Mouse (Mus musculus) neural tube, embryonic 10.5 days (tissue): ENCODE data around the gene Clpb.

ENCODE experiments used
- DNase-seq: peaks from one replicate; pipeline ENCODE4 v3.0.0-alpha.2; 2017; ENCODE audit warnings: low spot score; ENCODE audit errors: extremely low spot score

Gene Clpb

GRCm38 (mm10) chr7:101676033-101676761 lies 12.8 kb downstream of the Clpb start:
- no peak for DNase-seq

DNA sequence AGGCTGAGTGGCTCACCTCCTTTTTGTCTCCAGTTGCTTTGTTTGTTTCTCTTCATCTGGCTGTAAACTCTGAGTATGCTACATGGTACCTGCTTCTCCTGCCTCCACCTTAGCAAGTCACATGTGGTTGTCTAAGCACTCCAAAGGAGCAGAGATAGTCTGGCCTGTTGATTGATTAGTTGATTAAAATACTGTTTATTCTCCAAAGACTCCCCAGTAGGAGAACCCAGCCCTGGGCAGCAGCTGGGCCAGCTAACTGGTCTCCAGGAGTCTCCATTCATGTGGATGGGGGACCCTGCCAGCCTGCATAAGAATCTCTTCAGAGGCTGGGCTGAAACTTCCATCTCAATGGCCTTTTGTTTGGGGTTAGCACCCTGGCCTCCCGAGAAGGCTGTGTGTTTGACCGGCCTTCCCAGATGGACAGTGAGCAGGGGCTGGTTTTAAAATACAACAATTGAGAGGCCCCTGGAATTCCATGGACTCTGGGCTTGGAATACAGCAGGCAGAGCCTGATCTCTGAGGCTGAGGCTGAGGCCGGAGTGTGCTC lies 13.4 kb downstream of the Clpb start:
- DNase-seq = peak; percentile 42

- peak; percentile 69 for DNase-seq
These were observed 16.2 kb downstream of the Clpb start for GRCm38 (mm10) chr7:101679591-101679990.

GRCm38 (mm10) chr7:101680961-101681360 lies 17.5 kb downstream of the Clpb start:
- no peak for DNase-seq

DNA sequence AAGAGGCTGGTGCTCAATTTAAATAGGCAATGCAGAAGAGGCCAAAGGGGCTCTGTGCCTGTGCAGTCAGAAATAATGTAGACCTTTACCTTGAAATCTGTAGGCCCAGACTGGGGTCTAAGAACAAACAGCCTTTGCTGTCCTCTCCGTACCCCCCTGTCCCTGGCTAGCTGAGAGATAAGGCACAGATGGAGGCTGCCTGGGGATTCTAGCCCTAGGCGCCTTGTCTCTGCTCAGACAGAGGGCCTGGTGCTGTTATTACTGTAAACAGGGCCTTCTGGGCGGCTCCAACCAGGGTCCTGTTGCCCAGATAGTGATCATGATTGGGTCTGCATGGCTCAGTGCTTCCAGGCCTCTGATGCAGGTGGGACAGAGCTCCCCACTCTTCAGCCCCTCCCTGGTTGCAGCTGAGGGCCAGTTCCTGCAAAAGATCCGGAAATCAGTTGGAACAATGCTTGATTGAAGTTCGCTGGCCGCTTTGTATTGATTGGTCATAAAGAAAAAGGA lies 18.2 kb downstream of the Clpb start:
- no peak for DNase-seq

GRCm38 (mm10) chr7:101682886-101683285 lies 19.5 kb downstream of the Clpb start:
- DNase-seq = no peak

DNA sequence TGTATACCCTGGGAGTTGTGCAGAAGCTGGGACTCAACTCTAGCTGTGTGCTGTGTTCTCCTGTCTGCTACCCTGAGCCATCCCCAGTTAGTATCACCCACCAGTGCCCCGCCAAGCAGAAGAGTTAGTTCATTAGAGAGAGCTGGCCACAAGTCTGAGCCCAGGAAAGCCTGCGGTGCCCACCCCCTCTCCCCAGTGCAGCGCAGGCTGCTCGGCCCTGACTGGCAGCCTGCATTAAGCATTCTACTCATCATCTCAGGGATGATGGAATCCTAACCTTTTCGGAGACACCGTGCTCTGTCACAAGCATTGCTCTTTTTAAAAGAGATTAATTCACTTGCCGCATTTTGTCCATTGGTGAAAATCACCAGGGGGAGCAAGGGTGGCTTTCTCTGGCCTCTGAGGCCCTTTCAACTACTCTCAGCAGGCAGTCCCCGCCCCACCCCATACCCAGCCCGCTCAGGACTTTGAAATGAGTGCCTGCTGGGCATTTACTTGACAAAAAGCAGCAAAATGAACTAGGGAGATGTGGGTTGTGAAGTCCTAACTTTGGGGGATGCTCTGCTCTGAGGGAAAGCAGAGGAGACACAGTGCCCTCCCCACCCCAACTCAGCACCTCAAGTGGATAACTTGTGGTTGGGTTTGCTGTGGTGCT lies 20.7 kb downstream of the Clpb start:
- DNase-seq = no peak

DNA sequence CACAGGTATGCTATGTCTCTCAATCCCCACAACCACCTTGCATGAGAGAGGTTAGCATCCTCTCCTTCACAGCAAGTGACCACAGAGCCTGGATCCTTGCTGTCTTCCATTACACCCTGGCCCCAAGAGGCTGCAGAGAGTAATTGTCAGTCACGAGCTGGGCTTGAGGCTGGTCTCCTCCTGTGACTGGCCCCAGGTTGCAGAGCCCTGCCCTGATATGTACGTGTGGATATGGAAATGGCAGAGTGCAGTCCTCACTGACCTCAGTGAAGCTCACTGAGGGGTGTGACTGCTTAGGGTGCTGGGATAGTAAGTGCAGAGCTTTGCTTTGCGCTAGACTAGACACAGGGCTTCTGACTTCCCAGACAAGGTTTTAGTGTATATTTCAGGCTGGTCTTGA lies 21.2 kb downstream of the Clpb start:
- DNase-seq = no peak

- DNase-seq = no peak
These were observed 23.7 kb downstream of the Clpb start for GRCm38 (mm10) chr7:101687144-101687543.

GRCm38 (mm10) chr7:101690471-101690870 lies 27.0 kb downstream of the Clpb start:
- no peak for DNase-seq

GRCm38 (mm10) chr7:101691863-101692262 lies 28.4 kb downstream of the Clpb start:
- DNase-seq = no peak

DNA sequence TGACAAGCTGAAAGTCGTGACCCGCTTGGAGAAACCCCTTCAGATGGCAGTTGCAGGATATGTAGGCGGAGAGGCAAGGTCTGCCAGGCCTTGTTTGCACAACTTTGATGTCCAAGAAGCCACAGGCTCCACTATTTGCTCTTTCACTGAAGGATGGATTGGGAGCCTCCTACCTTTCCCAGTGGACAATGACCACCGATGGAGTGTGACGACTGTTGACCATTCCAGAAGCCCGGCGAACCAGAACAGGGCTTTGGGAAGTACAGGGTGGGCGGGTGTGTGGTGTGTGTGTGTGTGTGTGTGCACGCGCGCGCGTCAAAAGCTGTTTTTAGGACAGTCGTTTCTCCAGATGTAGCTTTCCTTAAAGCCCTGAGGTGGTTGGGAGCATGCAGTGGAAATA lies 29.0 kb downstream of the Clpb start:
- DNase-seq = no peak

GRCm38 (mm10) chr7:101695483-101695882 lies 32.0 kb downstream of the Clpb start:
- DNase-seq = no peak

DNA sequence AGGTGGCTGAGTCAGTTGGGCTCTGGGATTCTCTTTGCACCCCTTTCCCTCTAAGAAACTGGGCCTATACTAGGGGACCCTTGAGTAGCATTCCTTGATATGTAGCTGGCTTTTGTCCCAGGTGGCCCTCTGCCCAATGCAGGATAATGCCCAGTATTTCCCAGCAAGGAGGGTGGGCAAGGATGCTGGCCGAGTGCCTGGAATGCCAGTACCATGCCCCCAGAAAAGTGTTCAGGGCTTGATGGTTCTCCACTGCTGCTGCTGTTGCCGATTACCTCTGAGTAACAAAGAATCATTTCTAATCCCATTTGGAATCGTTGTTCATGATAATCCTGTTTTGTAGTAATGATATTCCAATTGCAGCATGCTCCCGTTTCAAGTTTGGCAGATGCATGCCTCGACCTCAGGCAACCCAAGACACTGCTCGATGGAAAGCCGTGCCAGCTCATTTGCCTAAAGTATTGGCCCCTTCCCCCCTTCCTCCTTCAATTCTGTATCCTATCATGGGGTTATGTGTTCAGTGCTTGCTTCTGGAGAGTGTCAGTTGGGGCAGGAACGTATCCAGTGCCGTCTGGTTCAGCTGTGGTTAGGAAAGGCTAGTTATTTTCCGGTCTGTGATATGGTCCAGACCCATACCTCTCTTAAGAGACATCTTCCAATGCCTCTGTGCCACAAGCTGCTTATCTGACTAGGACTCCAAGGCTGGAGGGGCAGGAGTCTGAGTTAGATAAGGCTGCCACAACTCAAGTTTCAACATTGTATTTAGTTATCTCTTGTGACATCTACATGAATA lies 33.7 kb downstream of the Clpb start:
- DNase-seq = no peak

DNA sequence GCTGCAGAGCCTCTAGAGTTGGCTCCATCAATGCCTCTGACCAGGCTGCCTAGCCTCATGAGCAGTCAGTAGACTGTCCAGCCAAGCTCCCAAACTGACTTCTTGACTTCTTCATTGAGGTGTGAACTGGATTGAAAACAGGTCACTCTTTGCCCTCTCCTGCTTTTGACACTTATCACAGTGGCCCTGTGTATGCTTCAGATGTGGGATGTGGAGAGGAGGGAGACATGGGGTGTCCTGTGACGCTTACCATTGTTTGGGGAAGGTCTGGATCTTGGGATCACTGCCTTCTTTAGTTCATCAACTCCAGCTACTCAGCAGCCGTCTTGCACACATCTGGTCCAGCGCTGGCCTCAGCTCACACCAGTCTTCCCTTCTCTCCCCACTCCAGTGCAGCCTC lies 36.9 kb downstream of the Clpb start:
- no peak for DNase-seq

DNA sequence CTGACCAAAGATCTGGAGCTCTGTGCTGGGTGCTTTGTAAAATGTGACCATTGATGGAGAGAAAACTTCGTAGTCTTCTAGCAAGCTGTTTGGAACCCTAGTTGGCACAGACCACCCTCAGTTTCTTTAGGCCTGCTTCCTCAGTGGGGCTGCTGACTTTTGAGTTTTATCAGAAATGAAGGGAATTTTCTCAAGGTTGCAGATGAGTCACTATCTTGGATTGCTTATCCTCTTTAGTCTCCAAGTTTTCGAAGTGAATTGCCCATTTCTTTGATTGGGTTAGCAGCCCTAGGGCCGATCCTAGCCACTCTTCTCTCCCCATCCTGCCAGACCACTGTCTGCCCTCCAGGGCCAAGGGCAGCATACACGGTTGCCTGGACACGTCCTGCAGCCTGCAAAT lies 39.3 kb downstream of the Clpb start:
- no peak for DNase-seq

GRCm38 (mm10) chr7:101709586-101709985 lies 46.2 kb downstream of the Clpb start:
- DNase-seq = no peak

- DNase-seq = no peak
These were observed 46.8 kb downstream of the Clpb start for GRCm38 (mm10) chr7:101710236-101710635.

- DNase-seq = no peak
These were observed 50.5 kb downstream of the Clpb start for GRCm38 (mm10) chr7:101713828-101714400.

DNA sequence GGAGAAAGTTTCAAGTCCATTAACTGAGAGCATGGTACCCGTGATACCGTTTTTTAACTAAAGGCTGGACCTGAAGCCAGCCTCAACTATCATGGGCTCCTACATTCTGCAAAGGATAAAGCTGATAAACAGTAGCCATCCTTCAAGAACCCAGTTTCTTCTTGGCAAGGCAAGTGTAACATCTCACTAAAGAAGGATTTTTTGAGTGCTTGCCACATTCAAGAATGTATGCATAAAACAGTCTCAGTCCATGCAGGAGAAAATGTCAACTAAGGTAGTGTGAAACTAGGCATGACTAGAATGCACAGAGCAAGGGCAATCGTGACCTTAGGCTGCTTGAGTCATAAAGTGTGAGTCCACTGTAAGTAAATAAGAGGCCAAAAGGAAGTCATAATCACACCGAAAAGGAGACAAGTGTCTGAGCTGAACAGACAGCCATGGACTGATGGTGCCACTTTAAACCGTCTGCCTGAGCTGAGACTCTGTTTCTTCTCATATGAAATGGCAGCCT lies 51.7 kb downstream of the Clpb start:
- DNase-seq = no peak

- DNase-seq = no peak
These were observed 56.9 kb downstream of the Clpb start for GRCm38 (mm10) chr7:101720356-101720755.
